Mouse (Mus musculus): ENCODE results near the gene Osgin1.

DNA sequence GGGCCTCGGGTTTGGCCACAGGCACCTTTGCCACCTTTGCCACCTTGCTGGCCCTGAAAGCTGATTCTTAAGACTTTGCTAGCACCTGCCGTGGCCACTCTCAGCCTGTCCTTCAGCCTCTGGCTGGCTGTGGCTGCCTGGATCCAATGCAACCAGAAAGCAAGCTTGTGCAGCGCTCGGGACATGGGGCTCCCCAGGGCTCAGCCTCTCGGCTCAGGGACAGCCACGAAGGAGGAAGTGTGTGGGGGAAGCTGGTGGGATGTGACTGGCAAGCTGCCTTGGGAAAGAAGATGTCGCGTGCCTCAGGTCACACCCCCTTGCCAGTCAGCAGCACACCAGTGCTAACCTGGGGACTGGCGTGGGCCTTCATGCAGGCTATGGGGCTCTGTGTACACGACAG lies 9.2 kb upstream of the Osgin1 start:
- TF ChIP-seq CTCF (IDR thresholded peaks at IDR 0.05; ENCODE audit: low read depth, low read length): no peak
- no peak for TF ChIP-seq POLR2A (IDR thresholded peaks at IDR 0.05; ENCODE audit: borderline replicate concordance, low read depth, low read length)

Data from bone marrow macrophage, adult 2 months (primary cell).